In genomic region chr10:121853385-121853808, GRCm38 (mm10) we compare ENCODE assay signal across 19 mouse cellular contexts.
DNase-seq lines count a peak whose midpoint lies in the region; ATAC-seq and TF ChIP-seq lines count a peak whose summit lies in the region.
"Had no signal": no experiment of that assay in that cellular context is flagged by ENCODE, and none has a peak within 500 bp of the region (broad histone marks: within the 10 kb centered on the region; RNA-seq: fewer than 3 reads in every experiment).

No protein-coding gene starts in this region.

- H3K27me3 ChIP-seq in forebrain, embryonic 11.5 days (ENCODE audit: control insufficient read depth, insufficient read depth, low read length): no peaks in the 10 kb centered on the region
- no peaks in the 10 kb centered on the region for H3K27me3 ChIP-seq in forebrain, embryonic 14.5 days (replicated peaks; ENCODE audit: control insufficient read depth, insufficient read depth, low read length)
- no peaks in the 10 kb centered on the region for H3K27me3 ChIP-seq in lung, embryonic 16.5 days (ENCODE audit: control insufficient read depth, insufficient read depth, low read depth, low read length)
- no peaks in the 10 kb centered on the region for H3K27me3 ChIP-seq in G1E (ENCODE audit: insufficient read depth, low read length)
- no peaks in the 10 kb centered on the region for H3K27me3 ChIP-seq in hindbrain, embryonic 12.5 days
- H3K27me3 ChIP-seq: forebrain, embryonic 12.5 days; neural tube, embryonic 13.5 days had no signal

- no peak for TF ChIP-seq CTCF in G1E (IDR thresholded peaks at IDR 0.05; ENCODE audit: low read depth, low read length)

- no peak overlapping the region for H3K9ac ChIP-seq in forebrain, embryonic 11.5 days (ENCODE audit: low read length)
- no peak overlapping the region for H3K9ac ChIP-seq in forebrain, embryonic 14.5 days (ENCODE audit: low read length)
- H3K9ac ChIP-seq in lung, embryonic 16.5 days (ENCODE audit: low read length): no peak overlapping the region
- no peak overlapping the region for H3K9ac ChIP-seq in hindbrain, embryonic 12.5 days
- H3K9ac ChIP-seq: forebrain, embryonic 12.5 days; neural tube, embryonic 13.5 days had no signal

- 33% methylated on average over 14 of the region's 14 CpGs for WGBS in forebrain, embryonic 11.5 days
- 32% methylated on average over 14 of the region's 14 CpGs for WGBS in forebrain, embryonic 14.5 days
- WGBS in lung, embryonic 16.5 days: 51% methylated on average over 14 of the region's 14 CpGs
- WGBS in hindbrain, embryonic 12.5 days: 39% methylated on average over 14 of the region's 14 CpGs

- ATAC-seq in forebrain, embryonic 11.5 days (replicated peaks; ENCODE audit: low FRiP score): 0 out of 2 replicates have a peak, but pooled peaks have one; percentile 27
- ATAC-seq in forebrain, embryonic 14.5 days: no peak
- ATAC-seq in lung, embryonic 16.5 days (ENCODE audit: low read depth): peak; percentile 54
- ATAC-seq in G1E (ENCODE audit: extremely low read depth, insufficient number of reproducible peaks, low FRiP score, poor library complexity, severe bottlenecking): no peak
- ATAC-seq in megakaryocyte progenitor cell, adult 5-6 weeks (replicated peaks; ENCODE audit: poor library complexity): peak; percentile 31; the same call in 1 of the 2 replicates
- ATAC-seq in hindbrain, embryonic 12.5 days (ENCODE audit: low FRiP score): no peak
- ATAC-seq: inflammation-experienced regulatory T-cells, adult 6 months; midbrain, embryonic 16.5 days had no signal

- H3K4me2 ChIP-seq in forebrain, embryonic 11.5 days (ENCODE audit: low read depth, low read length, severe bottlenecking): no peak overlapping the region
- no peak overlapping the region for H3K4me2 ChIP-seq in forebrain, embryonic 14.5 days (ENCODE audit: low read length)
- no peak overlapping the region for H3K4me2 ChIP-seq in lung, embryonic 16.5 days (ENCODE audit: low read depth, low read length)
- no peak overlapping the region for H3K4me2 ChIP-seq in hindbrain, embryonic 12.5 days (replicated peaks)
- H3K4me2 ChIP-seq: forebrain, embryonic 12.5 days; neural tube, embryonic 13.5 days had no signal

- H3K4me1 ChIP-seq in forebrain, embryonic 11.5 days (replicated peaks; ENCODE audit: control insufficient read depth, insufficient read depth, low read length): no peaks in the 10 kb centered on the region
- H3K4me1 ChIP-seq in forebrain, embryonic 14.5 days (ENCODE audit: control insufficient read depth, insufficient read depth, low read length): no peaks in the 10 kb centered on the region
- H3K4me1 ChIP-seq in lung, embryonic 16.5 days (replicated peaks; ENCODE audit: control insufficient read depth, insufficient read depth, low read length): no peaks in the 10 kb centered on the region
- no peaks in the 10 kb centered on the region for H3K4me1 ChIP-seq in G1E (ENCODE audit: insufficient read depth, low read depth, low read length)
- no peaks in the 10 kb centered on the region for H3K4me1 ChIP-seq in hindbrain, embryonic 12.5 days
- H3K4me1 ChIP-seq: forebrain, embryonic 12.5 days had no signal

- no peak for DNase-seq in forebrain, embryonic 11.5 days (ENCODE audit: low spot score)
- no peak for DNase-seq in forebrain, embryonic 14.5 days (ENCODE audit: low spot score)
- DNase-seq in lung, postnatal 36 days: no peak
- DNase-seq in G1E (ENCODE audit: low spot score): no peak
- no peak for DNase-seq in gastrocnemius, adult 18-20 months (ENCODE audit: low spot score)
- DNase-seq: adrenal gland, adult 2 months; B cell, adult 2 months; cerebellum, postnatal 10 days; gastrocnemius, adult 2 months; heart, postnatal 4 days; layer of hippocampus, postnatal 36 days; lung, postnatal 4 days had no signal

- no peaks in the 10 kb centered on the region for H3K36me3 ChIP-seq in forebrain, embryonic 11.5 days (ENCODE audit: control insufficient read depth, insufficient read depth, low read length)
- peaks cover 3% of the 10 kb centered on the region; the same call in 1 of the 2 replicates for H3K36me3 ChIP-seq in forebrain, embryonic 14.5 days (ENCODE audit: control insufficient read depth, insufficient read depth, low read length)
- H3K36me3 ChIP-seq in lung, embryonic 16.5 days (ENCODE audit: control insufficient read depth, insufficient read depth, low read length): no peaks in the 10 kb centered on the region
- no peaks in the 10 kb centered on the region for H3K36me3 ChIP-seq in G1E (replicated peaks)
- H3K36me3 ChIP-seq in hindbrain, embryonic 12.5 days: peaks cover 29% of the 10 kb centered on the region

- no peak overlapping the region for H3K27ac ChIP-seq in forebrain, embryonic 11.5 days (ENCODE audit: low read depth, low read length)
- no peak overlapping the region for H3K27ac ChIP-seq in forebrain, embryonic 14.5 days (ENCODE audit: low read depth, low read length)
- H3K27ac ChIP-seq in lung, embryonic 16.5 days (ENCODE audit: low read length): no peak overlapping the region
- H3K27ac ChIP-seq in hindbrain, embryonic 12.5 days: no peak overlapping the region
- H3K27ac ChIP-seq: forebrain, embryonic 12.5 days; gastrocnemius, adult 2 months; neural tube, embryonic 13.5 days had no signal

- no peak overlapping the region for H3K4me3 ChIP-seq in forebrain, embryonic 11.5 days (ENCODE audit: low read depth, low read length)
- H3K4me3 ChIP-seq in forebrain, embryonic 14.5 days (ENCODE audit: low read depth, low read length): no peak overlapping the region
- H3K4me3 ChIP-seq in lung, embryonic 16.5 days (ENCODE audit: low read length): no peak overlapping the region
- H3K4me3 ChIP-seq in G1E (ENCODE audit: low read depth, low read length): peak overlapping the region; percentile 16; the same call in 1 of the 2 replicates
- no peak overlapping the region for H3K4me3 ChIP-seq in hindbrain, embryonic 12.5 days
- H3K4me3 ChIP-seq: forebrain, embryonic 12.5 days; neural tube, embryonic 13.5 days had no signal

- no peaks in the 10 kb centered on the region for H3K9me3 ChIP-seq in forebrain, embryonic 11.5 days (ENCODE audit: control insufficient read depth, low read length)
- H3K9me3 ChIP-seq in forebrain, embryonic 14.5 days (replicated peaks; ENCODE audit: control insufficient read depth, low read length): no peaks in the 10 kb centered on the region
- no peaks in the 10 kb centered on the region for H3K9me3 ChIP-seq in lung, embryonic 16.5 days (ENCODE audit: control insufficient read depth, low read length)
- peaks cover 57% of the 10 kb centered on the region for H3K9me3 ChIP-seq in G1E (replicated peaks)
- H3K9me3 ChIP-seq in hindbrain, embryonic 12.5 days (replicated peaks): no peaks in the 10 kb centered on the region
- H3K9me3 ChIP-seq: forebrain, embryonic 12.5 days; neural tube, embryonic 13.5 days had no signal

Comparison
In these comparisons a context has a peak if more than half of its experiments do, and no peak if none do; other contexts are left out.
1. ATAC-seq: peak in forebrain, embryonic 11.5 days (single experiment), lung, embryonic 16.5 days (single experiment) and megakaryocyte progenitor cell, adult 5-6 weeks (single experiment); none in forebrain, embryonic 14.5 days (single experiment), G1E (single experiment) and hindbrain, embryonic 12.5 days (single experiment).